Mouse (Mus musculus): Measurements from ENCODE around the gene Cnnm2.
"Not testable (repeated sequence)": the region's sequence is repeated elsewhere in the genome, so short reads cannot be mapped to it uniquely, and the experiment has no call there.

The Cnnm2 gene

GRCm38 (mm10) chr19:46761247-46761946 is at the start of gene Cnnm2:
Cnnm2 (plus strand) TSS chr19:46761596.
- peak; percentile 98 for DNase-seq (ENCODE audit: low spot score)

GRCm38 (mm10) chr19:46714234-46714633 is 47.2 kb upstream of the Cnnm2 start:
- DNase-seq (ENCODE audit: low spot score): no peak

- no peak for DNase-seq (ENCODE audit: low spot score)
Measured at GRCm38 (mm10) chr19:46715016-46715415, 46.4 kb upstream of the Cnnm2 start.

GRCm38 (mm10) chr19:46718150-46718549 is 43.2 kb upstream of the Cnnm2 start:
- DNase-seq (ENCODE audit: low spot score): no peak

GRCm38 (mm10) chr19:46724411-46724810 is 37.0 kb upstream of the Cnnm2 start:
- DNase-seq (ENCODE audit: low spot score): no peak

GRCm38 (mm10) chr19:46726142-46726541 is 35.3 kb upstream of the Cnnm2 start:
- DNase-seq (ENCODE audit: low spot score): no peak

GRCm38 (mm10) chr19:46727140-46727736 is 34.2 kb upstream of the Cnnm2 start:
- no peak for DNase-seq (ENCODE audit: low spot score)

GRCm38 (mm10) chr19:46727945-46728540 is 33.4 kb upstream of the Cnnm2 start:
- no peak for DNase-seq (ENCODE audit: low spot score)

GRCm38 (mm10) chr19:46728909-46729308 is 32.5 kb upstream of the Cnnm2 start:
- DNase-seq (ENCODE audit: low spot score): no peak

GRCm38 (mm10) chr19:46731351-46731750 is 30.0 kb upstream of the Cnnm2 start:
- no peak for DNase-seq (ENCODE audit: low spot score)

- not testable (repeated sequence) for DNase-seq (ENCODE audit: low spot score)
Measured at GRCm38 (mm10) chr19:46732673-46733072, 28.7 kb upstream of the Cnnm2 start.

- no peak for DNase-seq (ENCODE audit: low spot score)
Measured at GRCm38 (mm10) chr19:46733626-46734025, 27.8 kb upstream of the Cnnm2 start.

GRCm38 (mm10) chr19:46735241-46735640 is 26.2 kb upstream of the Cnnm2 start:
- no peak for DNase-seq (ENCODE audit: low spot score)

- no peak for DNase-seq (ENCODE audit: low spot score)
Measured at GRCm38 (mm10) chr19:46737106-46737505, 24.3 kb upstream of the Cnnm2 start.

- DNase-seq (ENCODE audit: low spot score): peak; percentile 72
Measured at GRCm38 (mm10) chr19:46740341-46741008, 20.9 kb upstream of the Cnnm2 start.

- DNase-seq (ENCODE audit: low spot score): no peak
Measured at GRCm38 (mm10) chr19:46741574-46741973, 19.8 kb upstream of the Cnnm2 start.

GRCm38 (mm10) chr19:46744681-46745080 is 16.7 kb upstream of the Cnnm2 start:
- no peak for DNase-seq (ENCODE audit: low spot score)

GRCm38 (mm10) chr19:46747799-46748198 is 13.6 kb upstream of the Cnnm2 start:
- no peak for DNase-seq (ENCODE audit: low spot score)

GRCm38 (mm10) chr19:46752235-46752634 is 9.2 kb upstream of the Cnnm2 start:
- no peak for DNase-seq (ENCODE audit: low spot score)

GRCm38 (mm10) chr19:46755066-46755465 is 6.3 kb upstream of the Cnnm2 start:
- DNase-seq (ENCODE audit: low spot score): no peak

GRCm38 (mm10) chr19:46756221-46756620 is 5.2 kb upstream of the Cnnm2 start:
- DNase-seq (ENCODE audit: low spot score): no peak

- DNase-seq (ENCODE audit: low spot score): no peak
Measured at GRCm38 (mm10) chr19:46759096-46759495, 2.3 kb upstream of the Cnnm2 start.

GRCm38 (mm10) chr19:46759909-46760308 is 1.5 kb upstream of the Cnnm2 start:
- DNase-seq (ENCODE audit: low spot score): not testable (repeated sequence)
